Mouse (Mus musculus) liver, embryonic 14.5 days (tissue): Measurements from ENCODE around the gene Spag17. TPM values are rescaled to one million over a fixed set of nuclear protein-coding genes. Genes with fewer than 3 reads are reported as not detected.

Experiments
- ATAC-seq: fragments of 200-750 bp; cut with Nextera tagmentation; 2 replicates; pipeline ENCODE4 v1.8.0; 2017; ENCODE audit warnings: moderate number of reproducible peaks, mild to moderate bottlenecking, moderate library complexity; ENCODE audit not compliant: insufficient read depth
- DNase-seq, 3 experiments: peaks; one replicate each; pipeline ENCODE4 v3.0.0-alpha.2; 2012 to 2013; ENCODE audit warnings: low read depth in 3 of 3, low spot score in 3 of 3
- H3K27ac ChIP-seq: fragments of 300-500 bp; sonication (generic); 2 replicates; pipeline ENCODE4 v1.5.1; 2014; ENCODE audit warnings: moderate library complexity, mild to moderate bottlenecking, control low read depth, inconsistent platforms
- H3K27me3 ChIP-seq: fragments of 300-500 bp; sonication (generic); 2 replicates; pipeline ENCODE4 v1.6.1; 2014; ENCODE audit warnings: mild to moderate bottlenecking, low read length, moderate library complexity; ENCODE audit not compliant: control insufficient read depth, insufficient read depth
- H3K36me3 ChIP-seq: fragments of 300-500 bp; sonication (generic); replicated peaks from 2 replicates; pipeline ENCODE4 v1.6.1; 2014; ENCODE audit warnings: low read depth; ENCODE audit not compliant: control insufficient read depth, insufficient read depth
- H3K4me1 ChIP-seq, 2 experiments: fragments of 200-500 bp in 1 of 2; fragments of 300-500 bp in 1 of 2; sonication (generic) in 1 of 2; replicated peaks; 2 replicates each; pipeline ENCODE4 v1.6.1; 2012 to 2014; ENCODE audit warnings: antibody characterized with exemption in 1 of 2, inconsistent platforms in 1 of 2, low read length in 1 of 2; ENCODE audit not compliant: control insufficient read depth in 2 of 2, insufficient read depth in 2 of 2
- H3K4me2 ChIP-seq: fragments of 300-500 bp; sonication (generic); 2 replicates; pipeline ENCODE4 v1.6.1; 2014; ENCODE audit warnings: low read depth, mild to moderate bottlenecking, control low read depth, moderate library complexity
- H3K4me3 ChIP-seq, 2 experiments: fragments of 200-500 bp in 1 of 2; fragments of 300-500 bp in 1 of 2; sonication (generic) in 1 of 2; 2 replicates each; pipeline ENCODE4 v1.5.1; 2012 to 2014; ENCODE audit warnings: low read depth in 2 of 2, low read length in 2 of 2, mild to moderate bottlenecking in 2 of 2, control low read depth in 1 of 2, inconsistent platforms in 1 of 2, moderate library complexity in 1 of 2; ENCODE audit not compliant: insufficient read depth in 1 of 2
- H3K9ac ChIP-seq: fragments of 300-500 bp; sonication (generic); replicated peaks from 2 replicates; pipeline ENCODE4 v1.6.1; 2014; ENCODE audit warnings: mild to moderate bottlenecking, control low read depth, moderate library complexity
- H3K9me3 ChIP-seq: fragments of 300-500 bp; sonication (generic); 2 replicates; pipeline ENCODE4 v1.6.1; 2016; ENCODE audit warnings: low read length, mixed read lengths; ENCODE audit not compliant: control insufficient read depth
- CTCF ChIP-seq: IDR thresholded peaks from 2 replicates; pipeline ENCODE4 v1.5.1; 2016; ENCODE audit warnings: antibody characterized with exemption, low read depth, control low read depth
- EP300 ChIP-seq: IDR thresholded peaks from 2 replicates; pipeline ENCODE4 v1.6.1; 2016; ENCODE audit warnings: antibody characterized with exemption, low read depth
- WGBS: fragments of 180-500 bp; shearing (Covaris S2); extraction: QIAGEN DNeasy Blood & Tissue Kit; methylation state at CpG from one replicate; pipeline ENCODE4 v1.1.7; 2014; ENCODE audit not compliant: insufficient replicate concordance; 5-methylcytosine and 5-hydroxymethylcytosine counted together
- polyA plus RNA-seq, 2 experiments: library from polyadenylated mRNA; depleted of rRNA in 1 of 2; stranded (reverse) in 1 of 2; unstranded in 1 of 2; fragments of >200 nt; fragmentation: Nextera tagmentation in 1 of 2; extraction: Ambion mirVana in 1 of 2; gene quantifications; 2 replicates each; pipeline versions ENCODE4 v1.2.1 to v1.2.3; 2012 to 2014

Gene Spag17
- polyA plus RNA-seq, 2 experiments: 0.02 to 0.09 TPM

GRCm38 (mm10) chr3:99981046-99981445, 95.8 kb downstream of the Spag17 start:
- no peaks in the 10 kb centered on the region for H3K27me3 ChIP-seq
- WGBS: 43% methylated on average over 7 of the region's 7 CpGs
- H3K27ac ChIP-seq: no peak overlapping the region
- DNase-seq (peak; percentile 2 to 13 (median 11)), ATAC-seq (no peak)
- no peaks in the 10 kb centered on the region for H3K36me3 ChIP-seq
- H3K4me2 ChIP-seq: no peak overlapping the region
- H3K9ac ChIP-seq: no peak overlapping the region
- peaks cover 4% of the 10 kb centered on the region for H3K9me3 ChIP-seq
- no peaks in the 10 kb centered on the region for H3K4me1 ChIP-seq
- no peak for TF ChIP-seq EP300
- TF ChIP-seq CTCF: no peak
- H3K4me3 ChIP-seq: no peak overlapping the region

- no peak overlapping the region for H3K27ac ChIP-seq
- no peak overlapping the region for H3K4me2 ChIP-seq
- H3K9me3 ChIP-seq: no peaks in the 10 kb centered on the region
- no peaks in the 10 kb centered on the region for H3K36me3 ChIP-seq
- H3K27me3 ChIP-seq: no peaks in the 10 kb centered on the region
- H3K9ac ChIP-seq: no peak overlapping the region
- 43% methylated on average over 1 of the region's 1 CpGs for WGBS
- no peaks in the 10 kb centered on the region for H3K4me1 ChIP-seq
- ATAC-seq (no peak), DNase-seq (no peak)
- no peak overlapping the region for H3K4me3 ChIP-seq
- TF ChIP-seq CTCF (no peak), EP300 (no peak)
These were observed 119.5 kb downstream of the Spag17 start for GRCm38 (mm10) chr3:100004676-100005075.

GRCm38 (mm10) chr3:100009807-100010206, 124.6 kb downstream of the Spag17 start:
- H3K4me2 ChIP-seq: no peak overlapping the region
- no peaks in the 10 kb centered on the region for H3K27me3 ChIP-seq
- DNase-seq (no peak), ATAC-seq (no peak)
- TF ChIP-seq EP300 (no peak), CTCF (no peak)
- H3K4me3 ChIP-seq: no peak overlapping the region
- no peak overlapping the region for H3K27ac ChIP-seq
- no peaks in the 10 kb centered on the region for H3K9me3 ChIP-seq
- no peaks in the 10 kb centered on the region for H3K4me1 ChIP-seq
- no peak overlapping the region for H3K9ac ChIP-seq
- H3K36me3 ChIP-seq: no peaks in the 10 kb centered on the region

- Histone ChIP-seq H3K4me2 (no peak overlapping the region), H3K27me3 (no peaks in the 10 kb centered on the region), H3K4me3 (no peak overlapping the region), H3K9me3 (no peaks in the 10 kb centered on the region), H3K4me1 (no peaks in the 10 kb centered on the region), H3K9ac (no peak overlapping the region), H3K27ac (no peak overlapping the region), H3K36me3 (no peaks in the 10 kb centered on the region)
- ATAC-seq: no peak
- DNase-seq: no peak
- WGBS: 63% methylated on average over 1 of the region's 1 CpGs
- no peak for TF ChIP-seq EP300
- TF ChIP-seq CTCF: no peak
These were observed 128.9 kb downstream of the Spag17 start for GRCm38 (mm10) chr3:100014110-100014509.

- no peak for DNase-seq
These were observed 146.1 kb downstream of the Spag17 start for GRCm38 (mm10) chr3:100031291-100031690.

GRCm38 (mm10) chr3:100032969-100033368, 147.8 kb downstream of the Spag17 start:
- Histone ChIP-seq H3K9me3 (no peaks in the 10 kb centered on the region), H3K27me3 (no peaks in the 10 kb centered on the region), H3K9ac (no peak overlapping the region), H3K27ac (no peak overlapping the region), H3K4me3 (no peak overlapping the region), H3K4me2 (no peak overlapping the region), H3K36me3 (no peaks in the 10 kb centered on the region), H3K4me1 (no peaks in the 10 kb centered on the region)
- TF ChIP-seq CTCF (no peak), EP300 (no peak)
- DNase-seq: no peak
- no peak for ATAC-seq
- WGBS: 24% methylated on average over 1 of the region's 1 CpGs

More at GRCm38 (mm10) chr3:100031291-100031690, 146.1 kb downstream of the Spag17 start:
- H3K9ac ChIP-seq: no peak overlapping the region
- WGBS: 45% methylated on average over 4 of the region's 4 CpGs
- no peak for TF ChIP-seq EP300
- TF ChIP-seq CTCF: 0 out of 2 replicates have a peak, but pooled peaks have one; percentile 11
- no peaks in the 10 kb centered on the region for H3K27me3 ChIP-seq
- no peak for ATAC-seq
- no peaks in the 10 kb centered on the region for H3K9me3 ChIP-seq
- no peak overlapping the region for H3K4me3 ChIP-seq
- no peak overlapping the region for H3K27ac ChIP-seq
- no peak overlapping the region for H3K4me2 ChIP-seq
- no peaks in the 10 kb centered on the region for H3K36me3 ChIP-seq
- H3K4me1 ChIP-seq: no peaks in the 10 kb centered on the region
